Mouse (Mus musculus) kidney, embryonic 15.5 days (tissue): ENCODE data around the gene Hoxd12. TPM values are rescaled to one million over a fixed set of nuclear protein-coding genes. Genes with fewer than 3 reads are reported as not detected.
A peak's percentile ranks its signal among the peaks of the same experiment; 100 is the strongest.

Experiments used
- ATAC-seq: fragments of 200-750 bp; cut with Nextera tagmentation; replicated peaks from 2 replicates; pipeline ENCODE4 v1.8.0; 2017; ENCODE audit warnings: moderate TSS enrichment; ENCODE audit not compliant: low FRiP score
- H3K27ac ChIP-seq: fragments of 300-500 bp; sonication (generic); 2 replicates; pipeline ENCODE4 v1.5.1; 2015; ENCODE audit warnings: mild to moderate bottlenecking, inconsistent platforms
- H3K27me3 ChIP-seq: fragments of 300-500 bp; sonication (generic); 2 replicates; pipeline ENCODE4 v1.6.1; 2015; ENCODE audit warnings: inconsistent platforms
- H3K36me3 ChIP-seq: fragments of 300-500 bp; sonication (generic); 2 replicates; pipeline ENCODE4 v1.6.1; 2015; ENCODE audit warnings: inconsistent platforms
- H3K4me1 ChIP-seq: fragments of 300-500 bp; sonication (generic); 2 replicates; pipeline ENCODE4 v1.6.1; 2015; ENCODE audit warnings: inconsistent platforms
- H3K4me2 ChIP-seq: fragments of 300-500 bp; sonication (generic); 2 replicates; pipeline ENCODE4 v1.6.1; 2015; ENCODE audit warnings: moderate library complexity, mild to moderate bottlenecking, inconsistent platforms
- H3K4me3 ChIP-seq: fragments of 300-500 bp; sonication (generic); replicated peaks from 2 replicates; pipeline ENCODE4 v1.5.1; 2015; ENCODE audit warnings: mild to moderate bottlenecking, inconsistent platforms
- H3K9ac ChIP-seq: fragments of 300-500 bp; sonication (generic); 2 replicates; pipeline ENCODE4 v1.6.1; 2015; ENCODE audit warnings: mild to moderate bottlenecking, inconsistent platforms
- H3K9me3 ChIP-seq: fragments of 300-500 bp; sonication (generic); replicated peaks from 2 replicates; pipeline ENCODE4 v1.6.1; 2016; ENCODE audit warnings: inconsistent platforms
- WGBS: fragments of 180-500 bp; shearing (Covaris S2); methylation state at CpG from one replicate; pipeline ENCODE4 v1.1.7; 2015; ENCODE audit warnings: mixed read lengths; 5-methylcytosine and 5-hydroxymethylcytosine counted together
- polyA plus RNA-seq: library from polyadenylated mRNA; unstranded; fragments of >200 nt; fragmentation: Nextera tagmentation; extraction: Ambion mirVana; gene quantifications from 2 replicates; pipeline ENCODE4 v1.2.1, GENCODE M21; 2015

The Hoxd12 gene
- polyA plus RNA-seq, 1 experiment from 2014 or later, result 6.4 TPM

DNA sequence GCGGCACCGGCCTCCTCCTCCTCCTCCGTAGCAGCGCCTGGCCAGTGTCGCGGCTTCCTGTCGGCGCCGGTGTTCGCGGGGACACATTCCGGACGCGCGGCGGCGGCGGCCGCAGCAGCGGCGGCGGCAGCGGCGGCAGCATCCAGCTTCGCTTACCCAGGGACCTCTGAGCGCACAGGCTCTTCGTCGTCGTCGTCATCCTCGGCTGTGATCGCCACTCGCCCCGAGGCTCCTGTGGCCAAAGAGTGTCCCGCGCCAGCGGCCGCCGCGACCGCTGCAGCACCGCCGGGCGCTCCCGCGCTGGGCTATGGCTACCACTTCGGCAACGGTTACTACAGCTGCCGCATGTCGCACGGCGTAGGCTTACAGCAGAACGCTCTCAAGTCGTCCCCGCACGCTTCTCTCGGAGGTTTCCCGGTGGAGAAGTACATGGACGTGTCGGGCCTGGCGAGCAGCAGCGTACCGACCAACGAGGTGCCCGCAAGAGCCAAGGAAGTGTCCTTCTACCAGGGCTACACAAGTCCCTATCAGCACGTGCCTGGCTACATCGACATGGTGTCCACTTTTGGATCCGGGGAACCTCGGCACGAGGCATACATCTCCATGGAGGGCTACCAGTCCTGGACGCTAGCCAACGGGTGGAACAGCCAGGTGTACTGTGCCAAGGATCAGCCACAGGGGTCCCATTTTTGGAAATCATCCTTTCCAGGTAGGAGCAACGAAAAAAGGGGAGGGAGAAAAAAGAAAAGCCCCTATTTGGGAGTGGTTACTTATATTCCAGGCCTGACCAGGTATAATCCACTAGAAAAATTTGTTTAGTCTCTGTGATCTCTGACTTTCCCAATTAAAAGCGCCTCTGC lies 6.2 kb upstream of the Hoxd12 start:
- H3K4me1 ChIP-seq, result peaks cover 32% of the 10 kb centered on the region
- 0 out of 2 replicates have a peak overlapping the region, but pooled peaks have one; percentile 35 for H3K9ac ChIP-seq
- no peaks in the 10 kb centered on the region for H3K9me3 ChIP-seq
- peak overlapping the region; percentile 52 for H3K4me3 ChIP-seq
- peaks cover 96% of the 10 kb centered on the region for H3K27me3 ChIP-seq
- ATAC-seq, result peak; percentile 53; the same call in 1 of the 2 replicates
- no peaks in the 10 kb centered on the region for H3K36me3 ChIP-seq
- H3K27ac ChIP-seq, result no peak overlapping the region
- WGBS, result under 1% methylated on average over 74 of the region's 74 CpGs
- H3K4me2 ChIP-seq, result peak overlapping the region; percentile 93

- Histone ChIP-seq H3K36me3 (no peaks in the 10 kb centered on the region), H3K4me3 (no peak overlapping the region), H3K9me3 (no peaks in the 10 kb centered on the region), H3K27me3 (peaks cover 96% of the 10 kb centered on the region), H3K4me2 (no peak overlapping the region), H3K27ac (no peak overlapping the region), H3K9ac (no peak overlapping the region), H3K4me1 (peaks cover 38% of the 10 kb centered on the region)
- WGBS, result 0% methylated on average over 3 of the region's 3 CpGs
- no peak for ATAC-seq
These were observed 5.6 kb upstream of the Hoxd12 start for GRCm38 (mm10) chr2:74669230-74669578.

- H3K9me3 ChIP-seq, result no peaks in the 10 kb centered on the region
- no peak for ATAC-seq
- no peak overlapping the region for H3K27ac ChIP-seq
- WGBS, result 3% methylated on average over 14 of the region's 14 CpGs
- H3K4me2 ChIP-seq, result no peak overlapping the region
- H3K4me1 ChIP-seq, result peaks cover 43% of the 10 kb centered on the region
- H3K27me3 ChIP-seq, result peaks cover 96% of the 10 kb centered on the region
- H3K4me3 ChIP-seq, result no peak overlapping the region
- no peak overlapping the region for H3K9ac ChIP-seq
- H3K36me3 ChIP-seq, result no peaks in the 10 kb centered on the region
These were observed 5.1 kb upstream of the Hoxd12 start for GRCm38 (mm10) chr2:74669650-74670235.

GRCm38 (mm10) chr2:74670632-74671188 lies 4.1 kb upstream of the Hoxd12 start:
- Histone ChIP-seq H3K4me2 (no peak overlapping the region), H3K9ac (no peak overlapping the region), H3K27me3 (peaks cover 96% of the 10 kb centered on the region), H3K4me3 (no peak overlapping the region), H3K4me1 (peaks cover 53% of the 10 kb centered on the region), H3K9me3 (no peaks in the 10 kb centered on the region), H3K27ac (no peak overlapping the region), H3K36me3 (no peaks in the 10 kb centered on the region)
- no peak for ATAC-seq
- WGBS, result 12% methylated on average over 3 of the region's 3 CpGs

GRCm38 (mm10) chr2:74671847-74672246 lies 3.0 kb upstream of the Hoxd12 start:
- Histone ChIP-seq H3K4me2 (no peak overlapping the region), H3K36me3 (no peaks in the 10 kb centered on the region), H3K9ac (no peak overlapping the region), H3K27me3 (peaks cover 97% of the 10 kb centered on the region), H3K9me3 (no peaks in the 10 kb centered on the region), H3K4me1 (peaks cover 64% of the 10 kb centered on the region), H3K27ac (no peak overlapping the region), H3K4me3 (no peak overlapping the region)
- WGBS, result 35% methylated on average over 5 of the region's 5 CpGs
- no peak for ATAC-seq

GRCm38 (mm10) chr2:74672481-74673362 lies 2.1 kb upstream of the Hoxd12 start:
- no peaks in the 10 kb centered on the region for H3K9me3 ChIP-seq
- peaks cover 66% of the 10 kb centered on the region for H3K4me1 ChIP-seq
- no peak overlapping the region for H3K27ac ChIP-seq
- peak overlapping the region; percentile 69 for H3K4me2 ChIP-seq
- no peaks in the 10 kb centered on the region for H3K36me3 ChIP-seq
- no peak overlapping the region for H3K9ac ChIP-seq
- H3K4me3 ChIP-seq, result peak overlapping the region; percentile 41
- peaks cover 94% of the 10 kb centered on the region for H3K27me3 ChIP-seq
- WGBS, result 5% methylated on average over 40 of the region's 40 CpGs
- peak; percentile 17 for ATAC-seq

DNA sequence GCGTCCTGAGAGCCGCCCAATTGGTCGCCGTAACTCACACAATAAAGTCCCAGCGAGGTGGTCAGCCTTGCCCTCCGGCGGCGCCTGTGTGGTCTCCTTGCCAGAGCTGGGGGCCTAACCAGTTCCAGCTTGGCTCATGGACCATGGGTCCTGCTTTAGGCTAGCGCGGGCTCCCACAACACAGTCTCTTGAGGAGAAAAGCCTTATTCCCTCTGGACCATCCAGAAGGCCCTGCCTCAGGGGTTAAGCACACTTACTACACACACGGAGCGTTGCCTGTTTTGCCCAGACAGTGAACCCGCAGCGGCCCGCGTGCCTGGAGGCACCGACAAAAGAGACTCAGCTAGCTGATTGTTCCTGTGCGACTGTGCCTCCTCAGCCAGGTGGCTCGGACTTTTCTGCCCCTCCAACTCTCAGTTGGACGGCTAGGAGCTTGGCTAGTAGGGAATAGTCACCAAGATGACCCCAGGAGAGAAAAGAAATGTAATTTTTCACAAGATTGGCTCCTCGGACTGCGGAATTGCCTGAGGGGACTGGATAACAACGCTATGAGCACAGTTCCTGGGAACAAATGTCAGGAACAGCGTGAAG lies 883 bp upstream of the Hoxd12 start:
- no peaks in the 10 kb centered on the region for H3K9me3 ChIP-seq
- H3K27ac ChIP-seq, result no peak overlapping the region
- ATAC-seq, result no peak
- H3K4me3 ChIP-seq, result no peak overlapping the region; the same call in 1 of the 2 replicates
- H3K4me2 ChIP-seq, result peak overlapping the region; percentile 26
- 12% methylated on average over 24 of the region's 24 CpGs for WGBS
- H3K27me3 ChIP-seq, result peaks cover 83% of the 10 kb centered on the region
- H3K36me3 ChIP-seq, result no peaks in the 10 kb centered on the region
- peaks cover 63% of the 10 kb centered on the region for H3K4me1 ChIP-seq
- H3K9ac ChIP-seq, result no peak overlapping the region

DNA sequence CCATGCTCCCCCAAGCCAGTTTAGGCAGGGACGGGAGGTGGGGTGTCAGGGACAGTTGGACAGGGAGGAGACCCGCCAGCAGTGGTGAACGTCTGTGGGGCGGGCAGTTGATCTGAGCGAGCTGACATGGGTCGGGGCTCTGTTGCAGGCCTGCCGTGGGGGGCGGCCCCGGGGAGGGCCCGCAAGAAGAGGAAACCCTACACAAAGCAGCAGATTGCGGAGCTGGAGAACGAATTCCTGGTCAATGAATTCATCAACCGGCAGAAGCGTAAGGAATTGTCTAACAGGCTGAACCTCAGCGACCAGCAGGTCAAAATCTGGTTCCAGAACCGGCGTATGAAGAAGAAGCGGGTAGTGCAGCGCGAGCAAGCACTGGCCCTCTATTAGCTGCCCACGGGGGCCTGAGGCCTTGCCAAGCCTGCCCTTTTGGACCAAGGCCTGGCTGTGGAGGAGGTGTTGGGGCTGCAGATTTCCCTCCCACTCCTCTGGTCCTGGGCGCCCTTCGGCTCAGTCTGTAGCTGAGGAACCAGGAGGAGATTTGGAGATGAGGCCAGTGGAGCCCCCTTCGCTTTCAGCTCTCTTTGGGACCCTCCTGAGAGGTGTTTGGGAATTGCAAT lies 961 bp downstream of the Hoxd12 start:
- Histone ChIP-seq H3K27me3 (peaks cover 82% of the 10 kb centered on the region), H3K9ac (peak overlapping the region; percentile 37; the same call in 1 of the 2 replicates), H3K36me3 (no peaks in the 10 kb centered on the region), H3K4me1 (peaks cover 73% of the 10 kb centered on the region), H3K9me3 (no peaks in the 10 kb centered on the region), H3K4me3 (peak overlapping the region; percentile 28), H3K4me2 (peak overlapping the region; percentile 49), H3K27ac (peak overlapping the region; percentile 82)
- WGBS, result 18% methylated on average over 24 of the region's 24 CpGs
- ATAC-seq, result peak; percentile 0; the same call in 1 of the 2 replicates

- H3K36me3 ChIP-seq, result no peaks in the 10 kb centered on the region
- no peaks in the 10 kb centered on the region for H3K9me3 ChIP-seq
- peaks cover 82% of the 10 kb centered on the region for H3K27me3 ChIP-seq
- H3K4me3 ChIP-seq, result peak overlapping the region; percentile 28
- ATAC-seq, result peak; percentile 44
- H3K4me1 ChIP-seq, result peaks cover 77% of the 10 kb centered on the region
- WGBS, result 21% methylated on average over 9 of the region's 9 CpGs
- no peak overlapping the region for H3K9ac ChIP-seq
- peak overlapping the region; percentile 49 for H3K4me2 ChIP-seq
- H3K27ac ChIP-seq, result peak overlapping the region; percentile 82
These were observed 1.7 kb downstream of the Hoxd12 start for GRCm38 (mm10) chr2:74676376-74677052.

DNA sequence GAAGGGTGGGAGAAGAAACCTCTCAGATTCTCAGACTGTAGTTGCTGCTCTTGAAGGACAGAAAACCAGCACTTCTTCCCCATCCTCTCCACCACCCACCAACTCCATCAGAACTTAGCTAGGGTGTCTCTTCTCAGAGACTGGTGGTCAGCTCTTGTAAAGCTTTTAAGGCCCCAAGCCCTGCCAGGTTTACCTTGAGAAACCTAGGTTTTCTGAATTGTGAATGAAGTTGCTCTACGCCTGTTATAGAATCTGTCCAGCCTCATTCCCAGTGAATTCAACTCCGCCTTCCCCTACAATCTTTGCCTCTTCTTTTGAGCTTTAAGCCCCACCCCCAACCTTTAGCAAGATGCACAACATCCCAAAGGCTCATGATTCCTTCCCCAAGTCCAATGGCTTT lies 2.3 kb downstream of the Hoxd12 start:
- H3K9me3 ChIP-seq, result no peaks in the 10 kb centered on the region
- H3K4me1 ChIP-seq, result peaks cover 82% of the 10 kb centered on the region
- H3K27ac ChIP-seq, result peak overlapping the region; percentile 82
- no peak for ATAC-seq
- H3K27me3 ChIP-seq, result peaks cover 82% of the 10 kb centered on the region
- H3K4me3 ChIP-seq, result no peak overlapping the region
- peak overlapping the region; percentile 27; the same call in 1 of the 2 replicates for H3K4me2 ChIP-seq
- H3K9ac ChIP-seq, result no peak overlapping the region
- no peaks in the 10 kb centered on the region for H3K36me3 ChIP-seq
- WGBS, result 34% methylated on average over 2 of the region's 2 CpGs
